Mouse (Mus musculus) intestine, postnatal 0 days (tissue): Measurements from ENCODE around the gene S100a14. TPM values are rescaled to one million over a fixed set of nuclear protein-coding genes. Genes with fewer than 3 reads are reported as not detected.

Experiments
- ATAC-seq: fragments of 200-750 bp; cut with Nextera tagmentation; 2 replicates; pipeline ENCODE4 v1.8.0; 2017; ENCODE audit warnings: mild to moderate bottlenecking, moderate TSS enrichment, moderate library complexity
- H3K27ac ChIP-seq: fragments of 300-500 bp; sonication (generic); 2 replicates; pipeline ENCODE4 v1.5.1; 2014; ENCODE audit warnings: mild to moderate bottlenecking, low read depth, low read length, moderate library complexity
- H3K27me3 ChIP-seq: fragments of 300-500 bp; sonication (generic); replicated peaks from 2 replicates; pipeline ENCODE4 v1.6.1; 2014; ENCODE audit warnings: low read length, mixed read lengths; ENCODE audit not compliant: control insufficient read depth, insufficient read depth
- H3K36me3 ChIP-seq: fragments of 300-500 bp; sonication (generic); 2 replicates; pipeline ENCODE4 v1.6.1; 2014; ENCODE audit warnings: mild to moderate bottlenecking, moderate library complexity; ENCODE audit not compliant: control insufficient read depth, insufficient read depth
- H3K4me1 ChIP-seq: fragments of 300-500 bp; sonication (generic); replicated peaks from 2 replicates; pipeline ENCODE4 v1.6.1; 2014; ENCODE audit warnings: antibody characterized with exemption, low read length, mixed read lengths; ENCODE audit not compliant: control insufficient read depth, insufficient read depth
- H3K4me2 ChIP-seq: fragments of 300-500 bp; sonication (generic); replicated peaks from 2 replicates; pipeline ENCODE4 v1.6.1; 2014; ENCODE audit warnings: low read depth, mild to moderate bottlenecking, moderate library complexity
- H3K4me3 ChIP-seq: fragments of 300-500 bp; sonication (generic); 2 replicates; pipeline ENCODE4 v1.5.1; 2014; ENCODE audit warnings: low read depth, low read length
- H3K9ac ChIP-seq: fragments of 300-500 bp; sonication (generic); 2 replicates; pipeline ENCODE4 v1.6.1; 2014; ENCODE audit warnings: mild to moderate bottlenecking, low read depth, low read length
- H3K9me3 ChIP-seq: fragments of 300-500 bp; sonication (generic); 2 replicates; pipeline ENCODE4 v1.6.1; 2016; ENCODE audit warnings: mixed run types; ENCODE audit not compliant: control insufficient read depth
- CTCF ChIP-seq: sonication (generic); IDR thresholded peaks from 2 replicates; pipeline ENCODE4 v1.5.1; 2016; ENCODE audit warnings: low read depth, mild to moderate bottlenecking, control low read depth, antibody characterized with exemption, moderate library complexity
- WGBS: fragments of 180-500 bp; shearing (Covaris S2); extraction: QIAGEN DNeasy Blood & Tissue Kit; methylation state at CpG from one replicate; pipeline ENCODE4 v1.1.7; 2014; 5-methylcytosine and 5-hydroxymethylcytosine counted together
- polyA plus RNA-seq: library from polyadenylated mRNA; unstranded; fragments of >200 nt; fragmentation: Nextera tagmentation; extraction: Ambion mirVana; gene quantifications from 2 replicates; pipeline ENCODE4 v1.2.1, GENCODE M21; 2015

Gene S100a14
- polyA plus RNA-seq, 1 experiment from 2014 or later, result 1.1 TPM

DNA sequence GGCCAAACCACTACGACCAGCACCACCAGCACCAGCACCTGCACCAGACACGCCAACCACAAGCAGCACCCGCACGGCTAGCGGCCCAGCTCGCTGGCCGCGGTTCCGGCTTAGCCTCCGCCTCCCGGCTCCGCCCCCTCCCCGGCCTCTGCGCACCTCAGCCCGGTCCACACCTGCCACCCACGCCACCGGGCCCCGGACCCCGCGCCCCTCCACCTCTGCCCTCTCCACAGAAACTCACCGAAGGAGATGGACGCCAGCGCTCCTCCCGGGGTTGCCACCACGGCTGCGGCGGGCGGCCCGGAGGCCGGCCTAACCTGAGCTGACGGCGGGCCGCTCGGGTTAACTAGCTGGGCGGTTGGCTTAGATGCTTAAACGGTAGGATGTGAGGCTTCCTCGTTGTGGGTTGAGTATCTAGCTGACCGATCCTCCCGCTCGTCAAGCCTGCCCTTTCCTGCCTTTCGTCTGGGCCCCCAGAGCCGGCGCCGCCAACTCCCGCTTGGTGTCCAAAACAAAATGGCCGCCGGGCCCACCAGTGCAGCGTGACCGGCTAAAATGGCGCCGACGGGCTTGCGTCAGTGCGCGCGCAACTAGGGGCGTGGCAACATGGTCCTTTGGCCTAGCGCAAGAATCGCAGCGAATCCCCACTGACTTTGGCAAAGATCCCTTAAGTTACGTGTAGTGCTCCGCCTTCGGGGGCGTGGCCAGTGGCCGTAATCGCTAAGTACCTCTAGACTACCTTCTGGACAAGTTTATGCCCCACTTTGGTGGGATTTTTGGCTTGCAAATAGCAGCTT lies 17.5 kb upstream of the S100a14 start, which contains the start of gene Chtop:
Gene Chtop, minus strand, starts transcription at position 549 of the 797 bp plus-strand sequence.
- WGBS, result under 1% methylated on average over 65 of the region's 66 CpGs
- Histone ChIP-seq H3K36me3 (peaks cover 24% of the 10 kb centered on the region), H3K9ac (peak within 1 kb of the TSS; percentile 99), H3K27me3 (no peaks in the 10 kb centered on the region), H3K9me3 (no peaks in the 10 kb centered on the region), H3K4me3 (peak within 1 kb of the TSS; percentile 94), H3K27ac (peak within 1 kb of the TSS; percentile 95), H3K4me1 (peaks cover 5% of the 10 kb centered on the region; the same call in 1 of the 2 replicates), H3K4me2 (peak within 1 kb of the TSS; percentile 78)
- no peak for TF ChIP-seq CTCF
- ATAC-seq, result peak; percentile 91

DNA sequence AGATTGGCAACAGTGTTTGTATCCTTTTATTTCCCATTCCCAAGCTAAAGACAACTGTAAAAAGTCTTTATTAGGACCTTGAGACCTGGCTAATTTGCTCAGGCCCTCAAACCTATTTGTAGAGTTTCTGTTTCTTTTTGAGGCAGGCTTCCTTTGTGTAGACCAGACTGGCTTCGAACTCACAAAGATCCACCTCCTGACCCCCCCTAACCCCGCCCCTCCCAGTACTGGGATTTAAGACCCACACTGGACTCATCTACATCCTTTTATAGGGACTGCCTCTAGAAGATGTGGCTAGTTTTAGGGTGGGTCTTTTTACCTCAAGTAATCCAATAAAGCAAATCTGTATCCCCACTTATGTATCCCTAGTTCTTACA lies 16.9 kb upstream of the S100a14 start:
- TF ChIP-seq CTCF, result no peak
- Histone ChIP-seq H3K27ac (peak overlapping the region; percentile 95), H3K9me3 (no peaks in the 10 kb centered on the region), H3K27me3 (no peaks in the 10 kb centered on the region), H3K4me3 (peak overlapping the region; percentile 94), H3K36me3 (peaks cover 21% of the 10 kb centered on the region), H3K4me1 (peaks cover 5% of the 10 kb centered on the region; the same call in 1 of the 2 replicates), H3K4me2 (peak overlapping the region; percentile 78), H3K9ac (no peak overlapping the region)
- 13% methylated on average over 2 of the region's 2 CpGs for WGBS
- ATAC-seq, result 0 out of 2 replicates have a peak, but pooled peaks have one; percentile 10

DNA sequence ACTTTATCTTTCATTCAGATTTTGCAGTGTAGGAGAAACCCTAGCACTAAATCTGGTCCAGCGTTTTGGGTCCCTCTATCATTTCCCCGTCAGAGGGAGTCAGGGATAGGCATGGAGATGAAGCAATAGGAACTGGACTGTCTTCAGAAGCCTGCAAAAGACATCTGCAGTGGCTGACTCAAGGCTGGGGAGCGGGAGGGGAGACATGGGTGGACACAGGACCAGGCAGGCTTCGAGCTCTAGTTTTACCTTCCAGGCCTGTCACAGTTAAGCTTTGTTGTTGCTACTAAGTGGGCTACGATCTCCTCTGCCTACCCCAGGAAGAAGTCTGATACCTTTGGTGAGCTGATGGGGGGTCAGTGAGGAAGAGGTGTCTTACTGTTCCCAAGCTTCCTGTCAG lies 14.4 kb upstream of the S100a14 start:
- Histone ChIP-seq H3K27me3 (no peaks in the 10 kb centered on the region), H3K9ac (no peak overlapping the region), H3K9me3 (no peaks in the 10 kb centered on the region), H3K4me2 (peak overlapping the region; percentile 83), H3K4me3 (no peak overlapping the region), H3K4me1 (peaks cover 5% of the 10 kb centered on the region; the same call in 1 of the 2 replicates), H3K27ac (no peak overlapping the region), H3K36me3 (no peaks in the 10 kb centered on the region)
- TF ChIP-seq CTCF, result no peak
- 92% methylated on average over 5 of the region's 5 CpGs for WGBS
- ATAC-seq, result no peak

DNA sequence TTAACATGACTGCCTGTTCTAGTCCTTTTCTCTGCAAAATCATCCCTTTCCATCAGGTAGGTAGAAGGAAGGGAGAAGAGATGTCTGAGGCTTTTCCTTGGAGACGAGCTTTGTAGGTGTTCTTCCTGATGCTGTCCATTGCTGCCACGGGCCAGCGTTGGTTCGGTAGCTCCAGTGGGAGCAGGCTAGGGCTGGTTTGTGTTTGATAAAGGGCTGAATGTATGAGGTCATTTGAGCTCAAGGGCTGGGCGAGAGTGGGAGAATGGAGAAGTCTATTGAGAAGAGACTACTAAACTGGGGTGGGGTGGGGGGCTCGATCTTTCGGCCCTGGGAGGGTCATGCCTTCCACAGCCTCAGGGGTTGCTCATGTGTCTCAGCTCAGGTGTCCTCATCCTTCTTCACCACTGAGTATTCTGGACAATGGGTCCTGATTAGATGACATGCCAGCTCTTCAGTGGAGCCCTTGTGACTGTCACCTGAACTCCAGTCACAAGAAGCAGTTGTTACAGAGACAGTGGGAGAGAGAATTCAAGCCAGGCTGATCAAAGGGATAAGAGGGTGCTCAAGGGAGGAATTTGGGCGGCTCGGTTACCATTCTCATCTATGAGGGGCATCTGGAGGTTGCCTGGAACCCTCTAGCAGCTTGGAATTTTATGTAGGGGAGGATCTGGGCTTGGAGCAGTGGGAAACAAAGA lies 13.6 kb upstream of the S100a14 start:
- no peak for ATAC-seq
- Histone ChIP-seq H3K4me3 (peak overlapping the region; percentile 45; the same call in 1 of the 2 replicates), H3K4me2 (peak overlapping the region; percentile 83), H3K4me1 (peaks cover 2% of the 10 kb centered on the region; the same call in 1 of the 2 replicates), H3K9ac (peak overlapping the region; percentile 53; the same call in 1 of the 2 replicates), H3K27ac (peak overlapping the region; percentile 71; the same call in 1 of the 2 replicates), H3K27me3 (no peaks in the 10 kb centered on the region), H3K36me3 (no peaks in the 10 kb centered on the region), H3K9me3 (no peaks in the 10 kb centered on the region)
- 79% methylated on average over 9 of the region's 9 CpGs for WGBS
- TF ChIP-seq CTCF, result no peak

DNA sequence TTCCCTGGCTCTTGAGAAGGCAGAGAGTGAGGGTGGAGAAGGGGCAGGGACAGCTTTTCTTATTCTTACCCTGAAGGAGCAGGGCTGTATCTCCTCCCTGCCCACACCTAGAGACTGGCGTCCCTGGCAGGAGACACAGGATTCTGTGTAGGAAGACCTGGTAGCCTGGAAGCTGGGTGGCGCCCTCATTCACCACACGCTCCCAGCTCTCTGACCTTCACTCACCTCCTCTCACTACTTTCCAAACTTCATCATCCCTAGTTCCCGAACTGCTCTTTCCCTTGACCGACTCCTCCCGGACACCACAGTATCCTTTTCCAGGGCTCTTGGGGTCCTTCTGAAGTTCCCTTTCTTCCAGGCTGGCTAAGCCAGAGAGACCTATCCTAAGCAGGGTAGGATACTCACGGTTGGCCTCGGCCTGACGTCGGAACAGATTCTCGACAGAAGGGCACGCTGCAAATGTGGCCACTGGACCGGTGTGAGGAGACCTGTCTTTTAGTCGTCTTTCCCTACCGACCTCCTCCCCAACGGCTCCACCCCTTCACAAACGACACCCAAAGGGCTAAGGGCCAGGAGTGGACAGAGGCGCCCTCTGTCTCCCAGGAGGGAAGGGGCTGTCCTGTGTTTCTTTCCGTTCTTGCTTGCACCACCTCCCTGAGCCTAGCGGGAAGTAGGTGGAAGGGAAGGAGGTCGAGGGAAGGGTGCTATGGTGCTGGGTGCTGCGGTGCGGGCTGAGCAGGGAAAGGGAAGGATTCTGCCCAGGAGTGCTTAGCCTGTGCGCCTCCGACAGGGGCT lies 12.7 kb upstream of the S100a14 start, which contains the start of the genes S100a1 and S100a13:
Gene S100a1, minus strand, starts transcription at position 597 of the 795 bp plus-strand sequence.
Gene S100a13, plus strand, starts transcription at position 640 of the 795 bp plus-strand sequence.
- H3K4me1 ChIP-seq, result no peaks in the 10 kb centered on the region
- ATAC-seq, result peak; percentile 56
- H3K27me3 ChIP-seq, result no peaks in the 10 kb centered on the region
- 2% methylated on average over 25 of the region's 25 CpGs for WGBS
- peak; percentile 72 for TF ChIP-seq CTCF
- H3K4me3 ChIP-seq, result peak within 1 kb of the TSS; percentile 45
- no peaks in the 10 kb centered on the region for H3K36me3 ChIP-seq
- peak within 1 kb of the TSS; percentile 53 for H3K9ac ChIP-seq
- H3K9me3 ChIP-seq, result no peaks in the 10 kb centered on the region
- peak within 1 kb of the TSS; percentile 83 for H3K4me2 ChIP-seq
- peak within 1 kb of the TSS; percentile 71 for H3K27ac ChIP-seq
